Mouse (Mus musculus) B cell, adult 2 months (primary cell): ENCODE data around the gene Rnf7.

Experiments
- DNase-seq, 2 experiments: peaks; one replicate each; pipeline ENCODE4 v3.0.0; 2022

Gene Rnf7

DNA sequence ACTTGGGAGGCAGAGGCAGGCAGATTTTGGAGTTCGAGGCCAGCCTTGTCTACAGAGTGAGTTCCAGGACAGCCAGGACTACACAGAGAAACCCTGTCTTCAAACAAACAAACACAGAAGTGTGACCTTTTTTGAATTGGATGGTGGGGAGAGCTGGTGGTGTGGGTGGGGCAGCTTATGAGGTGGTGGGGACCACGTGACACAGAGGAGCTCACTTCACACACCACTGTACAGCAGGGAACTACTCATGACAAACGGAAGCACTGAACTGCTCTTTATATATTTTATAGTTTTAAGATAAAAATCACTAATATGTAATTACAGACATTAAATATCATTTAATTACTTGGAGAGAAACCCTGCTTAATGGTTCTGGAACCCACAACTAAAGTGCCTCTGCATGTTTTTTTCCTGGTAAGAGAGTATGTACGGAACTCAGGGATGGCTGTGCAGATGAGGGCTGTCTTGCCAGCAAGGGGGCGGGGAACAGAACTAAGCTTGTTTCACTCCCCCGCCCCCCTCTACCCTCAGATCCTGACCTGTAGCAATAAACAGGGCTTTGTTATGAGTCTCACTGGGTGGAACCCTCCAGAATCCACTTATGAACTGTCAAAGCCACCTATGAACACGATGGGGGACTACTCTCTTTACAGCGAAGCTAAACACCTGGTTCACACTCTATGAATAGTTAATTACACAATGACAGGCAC, 8.8 kb downstream of the Rnf7 start:
- no peak for DNase-seq

DNA sequence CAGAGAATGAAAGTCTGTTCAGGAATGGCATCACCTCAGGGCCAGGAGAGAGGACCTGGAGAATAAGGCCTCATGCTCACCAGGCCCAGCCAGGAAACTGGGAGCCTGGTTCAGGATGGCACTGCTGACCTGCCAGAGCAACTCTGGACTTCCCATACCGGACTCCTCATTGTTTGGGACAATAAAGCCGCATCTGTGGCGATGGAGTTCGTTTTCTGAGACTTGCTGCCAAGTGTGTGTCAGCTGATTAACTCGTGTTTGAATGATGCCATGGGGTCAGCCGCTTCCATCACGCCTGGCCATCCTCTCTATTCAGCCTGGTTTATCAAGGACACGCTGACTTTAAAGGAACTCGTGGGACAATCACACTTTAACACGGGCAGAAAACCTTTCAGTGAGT, 14.8 kb downstream of the Rnf7 start:
- DNase-seq: no peak

DNA sequence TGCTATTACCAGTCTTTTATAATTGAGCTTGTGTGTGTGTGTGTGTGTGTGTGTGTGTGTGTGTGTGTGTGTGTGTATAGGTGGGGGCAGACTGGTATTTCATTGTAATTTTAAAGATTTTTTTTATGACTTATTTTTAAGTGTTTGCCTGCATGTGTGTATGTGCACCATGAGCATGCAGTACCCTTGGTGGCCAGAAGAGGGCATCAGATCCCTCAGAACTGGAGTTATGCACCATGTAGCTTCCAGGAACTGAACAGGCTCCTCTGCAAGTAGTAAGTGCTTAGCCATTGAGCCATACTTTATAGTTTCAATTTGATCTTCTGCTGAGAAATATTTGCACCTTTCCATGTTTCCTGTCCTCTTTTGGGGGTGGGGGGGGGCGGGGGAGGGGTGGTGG, 16.9 kb downstream of the Rnf7 start:
- peak; percentile 24 to 39 for DNase-seq

DNA sequence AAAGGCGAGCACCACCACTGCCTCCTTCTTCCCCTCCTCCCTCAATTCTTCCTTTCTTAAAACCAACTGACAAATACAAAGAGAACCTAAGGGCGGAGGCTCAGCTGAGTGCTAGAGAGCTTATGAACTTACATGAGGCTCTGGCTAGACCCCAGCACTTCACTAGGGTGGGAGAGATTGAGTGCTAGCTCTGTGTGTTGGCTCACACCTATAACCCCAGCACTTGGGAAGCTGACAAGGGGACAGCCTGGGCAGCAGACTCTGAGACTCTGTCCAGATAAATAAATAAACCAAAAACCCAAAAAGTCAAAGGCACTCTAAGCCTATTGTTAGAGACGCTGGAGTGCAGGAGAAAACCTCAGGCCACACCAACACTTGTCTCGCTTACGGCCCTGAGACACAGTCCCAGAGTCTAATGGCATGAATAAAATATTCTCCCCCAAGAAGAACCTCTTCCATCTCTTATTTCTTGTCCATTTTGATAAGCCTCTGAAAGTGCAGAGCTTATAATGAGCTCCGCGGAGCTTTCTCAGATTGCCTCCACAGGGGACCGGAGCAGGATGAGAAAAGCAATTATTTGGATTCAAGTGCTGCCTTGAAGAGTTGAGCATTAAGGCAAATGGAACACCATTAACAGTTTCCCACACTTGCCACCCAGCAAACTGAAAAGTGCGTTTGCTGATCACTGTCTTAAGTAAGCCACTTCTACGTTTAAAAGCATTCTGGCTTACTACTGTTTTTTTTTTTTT, 18.2 kb downstream of the Rnf7 start:
- DNase-seq: no peak

DNA sequence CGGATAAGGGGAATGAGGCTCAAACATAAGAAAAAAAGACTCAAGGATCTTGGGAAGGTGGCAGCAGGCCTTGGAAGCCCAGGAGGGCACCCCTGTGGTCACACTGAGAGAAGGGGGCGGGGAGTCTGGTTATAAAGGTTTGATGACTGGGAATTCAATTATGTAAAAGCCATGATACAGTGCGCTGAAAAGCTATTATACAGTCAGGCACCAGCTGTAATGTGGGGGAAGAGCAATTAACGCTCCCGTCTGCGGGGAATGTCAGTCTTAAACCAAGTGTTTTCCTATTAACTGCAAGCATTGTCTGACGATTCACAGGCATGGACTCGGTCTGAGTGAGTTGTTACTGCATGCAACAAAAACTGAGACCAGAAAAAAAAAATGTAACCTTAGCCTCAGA, 22.9 kb downstream of the Rnf7 start:
- DNase-seq: no peak

DNA sequence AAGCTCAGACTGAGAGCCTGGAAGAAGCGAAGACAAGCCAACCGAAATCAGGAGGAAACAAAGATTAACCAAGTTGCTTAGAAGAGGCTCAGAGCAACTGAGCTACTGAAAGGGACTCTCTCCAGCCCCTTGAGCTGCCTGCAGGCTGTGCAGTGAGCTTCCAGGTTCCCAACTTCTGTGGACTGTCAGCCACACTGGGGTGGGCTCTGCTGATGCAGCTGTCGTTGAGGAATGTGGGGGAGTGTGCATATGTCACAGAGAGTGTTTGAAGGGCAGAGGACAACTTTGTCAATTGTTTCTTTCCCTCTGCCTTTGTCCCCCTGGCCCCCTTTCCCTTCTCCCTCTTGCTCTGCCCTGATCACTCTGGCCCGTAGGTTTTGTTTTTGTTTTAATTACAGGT, 25.5 kb downstream of the Rnf7 start:
- no peak for DNase-seq

DNA sequence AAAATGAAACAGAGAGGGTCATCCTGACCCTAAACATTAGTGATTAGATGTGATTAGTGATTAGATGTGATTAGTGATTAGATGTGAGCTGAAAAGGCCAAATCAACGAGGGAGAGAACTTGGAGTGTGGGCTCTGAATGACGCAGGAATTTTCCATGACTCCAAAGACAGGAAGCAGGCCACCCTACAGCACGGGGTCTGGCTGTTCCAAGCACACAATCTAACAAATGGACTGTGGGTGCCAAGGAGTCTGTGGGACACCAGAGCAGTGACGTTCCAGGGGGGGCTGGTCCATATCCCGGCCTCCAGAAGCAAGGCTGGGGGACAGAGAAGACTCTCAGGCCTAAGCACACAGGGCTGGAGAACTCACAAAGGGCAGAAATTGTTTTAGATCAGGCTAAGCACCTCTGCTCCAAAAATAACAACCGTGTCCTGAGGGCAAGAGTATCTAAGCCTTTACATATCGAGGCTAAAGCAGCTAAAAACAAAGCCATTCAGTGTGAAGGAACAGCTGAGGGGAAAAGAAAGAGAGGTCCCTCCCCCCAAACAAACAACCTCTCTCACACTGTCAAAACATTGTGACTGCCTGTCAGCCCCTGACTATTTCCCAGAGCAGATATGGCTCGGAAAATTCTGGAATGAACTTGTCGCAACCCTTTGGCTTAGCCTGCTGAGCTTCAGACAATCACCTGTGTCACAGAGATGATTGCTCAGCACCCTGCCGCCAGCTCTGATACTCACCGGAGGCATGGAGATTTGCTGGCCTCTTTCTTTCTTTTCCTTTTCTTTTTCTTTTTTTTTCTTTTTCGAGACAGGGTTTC, 27.4 kb downstream of the Rnf7 start:
- no peak for DNase-seq

DNA sequence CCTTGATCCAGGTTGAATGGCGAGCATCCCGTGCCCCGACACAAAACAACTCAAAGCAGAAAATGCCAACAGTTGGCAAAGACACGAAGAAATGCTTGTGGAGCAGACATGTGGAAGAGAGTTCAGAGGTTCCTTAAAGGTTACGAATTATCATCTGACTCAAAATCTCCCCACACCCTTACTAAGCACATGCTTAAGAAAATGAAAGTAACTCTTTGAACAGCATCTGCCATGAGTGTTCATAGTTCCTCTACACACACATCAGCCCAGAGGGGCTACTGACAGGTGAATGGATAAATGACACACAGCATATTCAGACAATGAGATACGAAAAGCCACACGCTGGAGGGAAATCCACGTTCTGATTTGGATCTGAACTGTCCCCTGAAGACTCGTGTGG, 29.0 kb downstream of the Rnf7 start:
- DNase-seq: no peak

DNA sequence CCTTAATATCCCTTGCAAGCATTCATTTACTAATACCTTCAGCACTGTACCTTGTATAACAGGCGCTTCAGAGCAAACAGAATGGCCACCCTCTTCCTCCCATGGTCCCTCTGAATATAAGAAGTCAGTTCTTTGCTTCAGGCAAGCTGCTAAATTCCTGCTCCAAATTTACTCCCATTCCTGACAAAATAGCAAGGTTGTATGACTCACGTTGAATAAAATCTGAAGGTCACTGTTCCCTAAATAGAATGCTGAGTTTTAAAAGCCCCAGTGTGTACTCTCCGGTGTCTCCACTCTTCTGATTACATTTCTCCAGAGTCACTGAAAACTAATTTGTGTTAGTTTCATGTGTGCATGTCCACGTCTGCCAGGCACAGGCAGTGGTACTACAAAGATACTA, 33.1 kb downstream of the Rnf7 start:
- DNase-seq: no peak

DNA sequence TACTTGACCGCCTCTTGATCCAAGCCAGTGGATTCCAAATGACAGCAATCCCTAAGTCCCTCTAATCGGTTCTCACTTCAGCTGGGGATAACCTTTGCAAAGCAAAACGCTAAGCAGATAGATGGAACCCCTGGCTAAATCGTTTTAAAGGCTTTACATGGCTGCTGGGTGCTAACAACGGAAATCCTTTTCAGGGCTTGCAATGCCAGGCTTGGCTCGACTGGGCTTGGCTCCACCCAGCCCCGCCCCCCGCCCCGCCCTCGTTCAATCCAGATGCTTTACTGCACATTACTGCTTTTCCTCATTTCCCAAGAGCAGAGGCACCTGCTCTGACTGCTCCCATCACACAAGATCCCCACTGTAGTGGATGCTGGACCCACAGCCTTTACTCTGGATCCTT, 36.4 kb downstream of the Rnf7 start:
- peak; percentile 26 to 42 for DNase-seq

DNA sequence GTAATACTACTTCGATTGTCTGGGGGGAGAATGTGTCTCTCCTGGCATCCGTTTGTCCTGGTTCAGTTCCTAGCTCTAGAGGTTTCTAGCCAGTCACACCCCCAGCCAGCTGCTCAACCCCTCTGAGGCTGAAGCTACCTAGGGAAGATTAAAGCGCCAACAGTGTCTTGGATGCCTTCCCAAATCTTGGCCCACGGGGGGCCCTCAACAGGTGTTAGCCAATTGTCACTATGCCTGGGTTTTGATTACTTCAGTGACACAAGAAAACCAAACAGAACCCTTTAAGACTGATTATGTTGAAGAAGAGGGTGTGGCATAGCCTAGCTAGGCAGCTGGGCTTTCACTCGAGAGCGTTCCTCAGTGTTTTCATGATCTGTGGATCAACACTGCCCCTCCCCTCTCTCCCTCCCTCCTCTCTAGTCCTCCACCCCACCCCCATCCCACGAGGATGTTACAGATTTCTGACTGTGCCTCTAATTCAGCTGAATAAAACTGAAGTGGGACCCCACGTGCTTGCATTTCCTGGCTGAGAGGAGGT, 40.1 kb downstream of the Rnf7 start:
- DNase-seq: peak in 1 of 2 experiments; percentile 57

DNA sequence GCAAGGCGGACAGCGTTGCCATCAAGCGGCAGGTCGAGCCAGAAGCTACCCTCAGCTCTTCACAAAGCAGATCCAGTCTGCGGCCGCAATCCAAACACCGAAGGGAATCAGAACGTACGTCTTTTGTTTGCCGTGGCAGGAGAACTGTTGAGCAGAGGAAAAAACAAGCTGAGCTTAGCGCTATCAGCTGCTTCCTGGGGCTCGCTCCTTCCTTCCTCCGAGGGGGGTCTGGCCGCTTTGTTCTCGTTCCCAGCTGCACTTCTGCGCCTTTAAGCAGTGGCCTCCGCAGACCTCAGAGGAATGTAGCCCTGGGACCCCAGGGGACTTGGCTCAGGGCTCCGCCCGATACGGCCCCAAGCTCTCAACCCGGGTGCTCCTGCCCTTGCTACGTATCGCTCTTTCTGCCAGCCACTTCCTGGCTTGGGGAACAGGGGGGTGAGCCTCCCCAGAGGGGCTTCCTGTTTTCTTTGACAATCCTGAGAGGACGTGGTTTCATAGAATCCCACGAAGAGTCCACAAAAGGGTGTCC, 40.6 kb downstream of the Rnf7 start:
- DNase-seq: peak; percentile 73

DNA sequence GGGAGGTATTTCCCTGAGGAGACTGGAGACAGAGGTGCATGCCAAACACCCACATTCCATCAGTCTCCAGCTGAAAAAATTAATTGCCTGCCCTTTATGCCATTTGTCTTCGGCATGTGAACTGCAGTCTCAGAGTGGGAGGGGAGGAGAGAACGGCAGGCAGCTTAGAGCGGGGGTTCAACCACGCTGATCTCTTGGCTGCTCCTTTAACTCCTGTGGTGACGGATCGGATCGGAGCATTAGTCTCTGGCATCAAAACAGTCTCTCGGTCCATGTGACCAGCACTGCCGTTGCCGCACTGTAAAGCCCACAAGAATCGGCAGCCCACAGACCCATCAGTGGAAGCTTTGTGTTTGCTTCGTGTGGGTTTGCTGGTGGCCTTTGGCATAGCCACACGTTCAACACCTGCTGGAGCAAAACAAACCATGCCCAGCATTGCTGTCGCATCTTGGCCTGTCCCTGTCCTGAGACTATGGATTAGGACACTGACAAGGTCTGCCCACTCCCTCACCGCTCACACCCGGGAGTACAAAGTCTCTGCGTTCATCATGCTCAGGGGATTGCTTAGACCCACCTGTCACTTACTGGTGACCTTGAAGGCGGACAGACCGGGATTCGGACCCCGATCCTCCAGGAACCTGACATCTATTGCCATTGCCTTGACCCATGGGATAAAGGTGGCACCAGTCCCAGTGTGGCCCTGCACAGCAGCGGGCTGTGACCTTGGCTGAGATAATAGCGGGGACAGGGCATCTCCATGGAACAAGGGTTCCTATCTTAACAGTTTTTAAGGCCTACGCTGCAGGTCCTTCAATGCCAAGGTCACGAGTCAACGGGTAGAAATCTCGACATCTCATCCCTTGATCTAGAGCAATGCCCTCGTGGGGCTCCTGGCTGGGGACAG, 41.3 kb downstream of the Rnf7 start:
- DNase-seq: no peak

DNA sequence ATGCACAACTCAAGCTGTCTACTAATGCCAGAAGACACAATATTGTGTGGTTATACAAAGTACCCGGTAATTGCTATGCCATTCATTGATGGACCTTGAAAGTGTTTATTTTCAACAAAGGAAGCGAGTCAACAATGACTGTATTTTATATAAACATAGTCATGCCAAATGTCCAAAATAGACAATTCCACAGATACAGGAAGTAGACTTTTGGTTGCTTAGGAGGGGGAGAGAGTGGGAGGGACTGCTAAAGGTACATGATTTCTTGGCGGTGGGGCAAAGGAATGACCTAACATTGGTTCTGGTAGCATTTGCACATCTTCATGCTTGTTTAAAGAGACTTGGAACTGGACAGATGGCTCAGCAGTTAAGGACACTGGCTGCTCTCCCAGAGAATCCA, 45.9 kb downstream of the Rnf7 start:
- no peak for DNase-seq

DNA sequence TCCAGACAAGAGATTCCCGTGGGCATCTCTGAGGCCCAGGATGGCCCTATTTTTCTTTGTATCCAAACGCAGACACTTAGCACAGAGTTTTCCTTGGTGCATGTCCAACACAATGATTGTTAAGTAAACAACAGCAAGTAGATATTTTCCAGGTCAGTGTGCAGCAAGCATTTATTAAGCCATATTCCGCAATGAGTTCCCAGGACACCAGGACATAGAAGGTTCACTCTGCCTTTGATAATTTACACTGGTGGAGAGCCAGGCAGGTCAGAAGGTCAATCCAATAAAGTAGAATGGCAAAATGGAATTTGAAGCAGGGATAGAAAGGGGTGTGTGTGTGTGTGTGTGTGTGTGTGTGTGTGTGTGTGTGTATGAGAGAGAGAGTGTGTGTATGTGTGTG, 47.4 kb downstream of the Rnf7 start:
- DNase-seq: no peak

DNA sequence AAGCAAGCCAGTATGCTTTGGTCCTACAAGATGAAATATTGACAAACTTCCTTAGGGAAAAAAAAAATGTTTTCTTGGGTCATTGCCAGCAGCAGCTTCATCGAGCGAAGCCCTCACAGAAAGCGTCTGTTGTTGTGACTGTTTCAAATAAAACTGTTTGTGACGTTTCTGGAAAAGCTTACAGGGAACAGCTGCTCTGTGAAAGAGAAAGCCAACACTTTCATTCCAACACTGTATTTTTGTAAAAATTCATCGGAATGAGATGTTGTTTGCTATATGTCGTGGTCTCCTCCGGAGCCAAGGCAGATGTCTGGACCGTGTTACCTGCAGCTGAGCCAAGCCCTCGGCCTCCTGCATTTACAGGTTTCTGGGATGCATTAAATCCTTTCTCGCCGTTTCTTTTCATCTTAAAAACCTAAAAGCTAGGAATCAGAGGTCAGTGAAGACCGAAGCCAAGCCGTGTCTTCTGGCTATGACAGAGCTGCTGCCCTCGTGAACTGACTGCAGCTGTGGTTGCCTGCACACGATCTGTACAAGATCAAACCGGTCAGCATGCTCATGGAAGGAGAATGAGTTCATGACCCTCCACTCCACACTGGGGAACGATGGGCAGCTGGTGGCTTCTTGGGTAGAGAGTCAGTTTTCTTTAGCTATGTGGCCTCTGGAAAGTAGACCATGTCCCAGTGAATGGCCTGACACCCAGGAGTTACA, 50.0 kb downstream of the Rnf7 start:
- DNase-seq: no peak

DNA sequence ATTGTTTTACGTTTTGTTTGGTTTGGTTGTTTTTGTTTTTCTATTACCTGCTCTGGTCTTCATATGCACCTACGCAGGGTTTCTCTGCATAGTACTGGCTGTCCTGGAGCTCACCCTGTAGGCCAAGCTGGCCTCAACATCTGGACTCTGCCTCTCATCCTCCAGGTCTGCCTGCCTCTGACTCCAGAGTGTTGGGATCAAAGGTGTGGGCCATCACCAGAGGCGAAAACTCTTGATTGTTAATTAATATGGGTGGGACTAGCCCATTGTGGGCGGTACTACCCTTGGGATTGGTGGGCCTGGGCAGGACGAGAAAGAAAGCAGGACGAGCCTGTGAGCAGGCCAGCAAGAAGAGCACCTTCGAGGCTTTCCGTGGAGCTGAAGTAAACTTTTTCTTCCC, 54.4 kb downstream of the Rnf7 start:
- DNase-seq: no peak
